Mouse (Mus musculus) MEL-GATA-1-ER (cell line): ENCODE measurements at regions not wholly inside any gene's neighbourhood (a gene's known extent, or its start where the extent isn't known, plus 50 kb on each side); places are given as distances from the start of the nearest gene placed in this dataset.

ENCODE experiments used
- DNase-seq: peaks from one replicate; pipeline ENCODE4 v3.0.0-alpha.2; 2012; ENCODE audit warnings: low read depth; ENCODE audit errors: extremely low read depth

GRCm38 (mm10) chr13:114523116-114523515 is 64.4 kb upstream of the Fst start:
- DNase-seq: no peak

GRCm38 (mm10) chr13:114526856-114527255 is 68.1 kb upstream of the Fst start:
- DNase-seq: no peak

GRCm38 (mm10) chr13:114530171-114530774 is 71.5 kb upstream of the Fst start:
- DNase-seq: no peak

GRCm38 (mm10) chr13:114531780-114532179 is 73.0 kb upstream of the Fst start:
- DNase-seq: no peak

- DNase-seq: no peak
These were observed 73.8 kb upstream of the Fst start for GRCm38 (mm10) chr13:114532393-114533097.

GRCm38 (mm10) chr13:114534591-114534990 is 75.8 kb upstream of the Fst start:
- no peak for DNase-seq

GRCm38 (mm10) chr13:114535721-114536120 is 77.0 kb upstream of the Fst start:
- no peak for DNase-seq

GRCm38 (mm10) chr13:114571731-114572130 is 113.0 kb upstream of the Fst start:
- DNase-seq: no peak

- DNase-seq: no peak
These were observed 125.8 kb upstream of the Fst start for GRCm38 (mm10) chr13:114584566-114584965.

- no peak for DNase-seq
These were observed 128.9 kb upstream of the Fst start for GRCm38 (mm10) chr13:114587621-114588020.

GRCm38 (mm10) chr13:114603341-114603740 is 144.6 kb upstream of the Fst start:
- no peak for DNase-seq

- no peak for DNase-seq
These were observed 145.4 kb upstream of the Fst start for GRCm38 (mm10) chr13:114604037-114604694.

- no peak for DNase-seq
These were observed 155.2 kb upstream of the Fst start for GRCm38 (mm10) chr13:114613909-114614308.

- no peak for DNase-seq
These were observed 160.7 kb upstream of the Fst start for GRCm38 (mm10) chr13:114619416-114619815.

- no peak for DNase-seq
These were observed 178.0 kb upstream of the Fst start for GRCm38 (mm10) chr13:114636731-114637130.

GRCm38 (mm10) chr13:114639531-114639930 is 178.5 kb upstream of the Mocs2 start:
- DNase-seq: no peak

GRCm38 (mm10) chr13:114641688-114642390 is 176.2 kb upstream of the Mocs2 start:
- DNase-seq: no peak

- no peak for DNase-seq
These were observed 175.0 kb upstream of the Mocs2 start for GRCm38 (mm10) chr13:114642901-114643491.

- DNase-seq: no peak
These were observed 174.5 kb upstream of the Mocs2 start for GRCm38 (mm10) chr13:114643521-114643920.

- no peak for DNase-seq
These were observed 163.8 kb upstream of the Mocs2 start for GRCm38 (mm10) chr13:114654267-114654666.

- no peak for DNase-seq
These were observed 163.0 kb upstream of the Mocs2 start for GRCm38 (mm10) chr13:114654953-114655586.
